In the genomic region with DNA sequence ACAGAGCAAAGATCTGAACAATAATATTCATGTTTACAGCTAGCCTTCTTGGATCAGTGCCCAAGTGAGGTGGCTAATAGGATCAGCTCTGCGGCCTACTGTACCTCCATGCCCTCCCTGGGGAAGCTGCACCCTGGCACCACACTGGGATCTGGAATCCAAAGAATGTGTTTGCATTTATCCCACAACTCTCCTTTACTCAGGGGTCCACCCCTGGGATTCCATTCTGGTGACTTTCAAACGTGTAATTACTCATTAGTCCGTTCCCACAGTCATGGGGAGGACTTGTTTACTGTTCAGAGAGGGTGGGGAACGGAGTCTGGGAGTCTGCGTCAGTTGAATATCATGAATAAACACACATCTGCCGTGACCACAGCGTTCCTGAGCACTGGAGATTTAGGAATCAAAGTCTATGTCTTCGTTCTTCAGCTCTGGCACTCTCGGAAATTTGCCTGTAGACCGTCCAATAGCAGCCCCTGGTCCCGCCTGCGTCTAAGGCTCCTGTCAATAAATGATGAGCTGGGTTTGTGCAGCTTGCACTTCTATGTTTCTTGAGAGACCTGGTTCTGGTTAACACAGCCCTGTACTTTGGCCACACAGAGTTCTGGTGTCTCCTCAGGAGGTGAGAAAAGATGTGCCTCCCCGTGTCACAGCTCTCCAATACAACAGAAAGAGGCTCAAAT, we compare ENCODE assay signal across 9 mouse cellular contexts.
A peak's percentile ranks its signal among the peaks of the same experiment; 100 is the strongest.
DNase-seq lines count a peak whose midpoint lies in the region; ATAC-seq and TF ChIP-seq lines count a peak whose summit lies in the region.
"Had no signal": no experiment of that assay in that cellular context is flagged by ENCODE, and none has a peak within 500 bp of the region (broad histone marks: within the 10 kb centered on the region; RNA-seq: fewer than 3 reads in every experiment).

No protein-coding gene starts in this region.

- no peaks in the 10 kb centered on the region for H3K27me3 ChIP-seq in limb, embryonic 12.5 days
- H3K27me3 ChIP-seq in limb, embryonic 10.5 days (ENCODE audit: low read depth, poor library complexity, severe bottlenecking) = no peaks in the 10 kb centered on the region
- no peaks in the 10 kb centered on the region for H3K27me3 ChIP-seq in kidney, embryonic 14.5 days (ENCODE audit: control insufficient read depth, insufficient read depth, low read length)

- H3K4me3 ChIP-seq in limb, embryonic 12.5 days (replicated peaks) = no peak overlapping the region
- H3K4me3 ChIP-seq in limb, embryonic 10.5 days = no peak overlapping the region
- H3K4me3 ChIP-seq in kidney, embryonic 14.5 days (ENCODE audit: low read length) = no peak overlapping the region
- H3K4me3 ChIP-seq: liver, embryonic 13.5 days had no signal

- H3K9me3 ChIP-seq in limb, embryonic 12.5 days = no peaks in the 10 kb centered on the region
- no peaks in the 10 kb centered on the region for H3K9me3 ChIP-seq in limb, embryonic 10.5 days (replicated peaks)
- H3K9me3 ChIP-seq in kidney, embryonic 14.5 days (ENCODE audit: control insufficient read depth, low read length) = no peaks in the 10 kb centered on the region
- H3K9me3 ChIP-seq: liver, embryonic 13.5 days had no signal

- no peak for TF ChIP-seq POLR2A in brain, embryonic 14.5 days (IDR thresholded peaks at IDR 0.05; ENCODE audit: borderline replicate concordance, extremely low read depth, insufficient read depth, insufficient read length, poor library complexity, severe bottlenecking)

- TF ChIP-seq CTCF in brain, embryonic 14.5 days (IDR thresholded peaks at IDR 0.05; ENCODE audit: borderline replicate concordance, extremely low read depth, insufficient read depth, insufficient read length) = no peak

- peaks cover 24% of the 10 kb centered on the region for H3K4me1 ChIP-seq in limb, embryonic 12.5 days (replicated peaks)
- peaks cover 25% of the 10 kb centered on the region for H3K4me1 ChIP-seq in limb, embryonic 10.5 days
- H3K4me1 ChIP-seq in kidney, embryonic 14.5 days (ENCODE audit: control insufficient read depth, insufficient read depth, low read length) = no peaks in the 10 kb centered on the region; the same call in 1 of the 2 replicates

- no peaks in the 10 kb centered on the region for H3K36me3 ChIP-seq in limb, embryonic 12.5 days
- no peaks in the 10 kb centered on the region for H3K36me3 ChIP-seq in limb, embryonic 10.5 days
- H3K36me3 ChIP-seq in kidney, embryonic 14.5 days (ENCODE audit: control insufficient read depth, insufficient read depth, low read length) = no peaks in the 10 kb centered on the region
- H3K36me3 ChIP-seq: liver, embryonic 13.5 days had no signal

- WGBS in limb, embryonic 12.5 days = 19% methylated on average over 13 of the region's 13 CpGs
- 21% methylated on average over 13 of the region's 13 CpGs for WGBS in limb, embryonic 10.5 days
- 35% methylated on average over 13 of the region's 13 CpGs for WGBS in kidney, embryonic 14.5 days

- ATAC-seq in limb, embryonic 12.5 days (ENCODE audit: insufficient number of reproducible peaks, insufficient read depth, low FRiP score, low TSS enrichment, low read depth) = no peak; the same call in 1 of the 2 replicates
- ATAC-seq in kidney, embryonic 14.5 days (ENCODE audit: low FRiP score, low TSS enrichment) = peak; percentile 6; the same call in 1 of the 2 replicates
- ATAC-seq in granulocyte monocyte progenitor cell, adult 5-6 weeks (replicated peaks; ENCODE audit: poor library complexity, severe bottlenecking) = no peak

- no peak for DNase-seq in limb, embryonic 10.5 days (ENCODE audit: low spot score)
- DNase-seq in brain, embryonic 14.5 days (ENCODE audit: low read depth) = peak; percentile 72
- peak; percentile 11 for DNase-seq in retina, postnatal 7 days (ENCODE audit: low read depth, low spot score)
- DNase-seq in left cerebral cortex, adult 9 months (ENCODE audit: low spot score in 2 of 2) = no peak
- no peak for DNase-seq in left cerebral cortex, adult 8-10 months (ENCODE audit: low spot score in 2 of 2)
- DNase-seq: liver, embryonic 13.5 days had no signal

- H3K27ac ChIP-seq in limb, embryonic 12.5 days = 0 out of 2 replicates have a peak overlapping the region, but pooled peaks have one; percentile 23
- no peak overlapping the region for H3K27ac ChIP-seq in limb, embryonic 10.5 days
- H3K27ac ChIP-seq in kidney, embryonic 14.5 days (ENCODE audit: low read depth, low read length) = no peak overlapping the region
- H3K27ac ChIP-seq: liver, embryonic 13.5 days had no signal

- H3K4me2 ChIP-seq in limb, embryonic 12.5 days = 0 out of 2 replicates have a peak overlapping the region, but pooled peaks have one; percentile 4
- no peak overlapping the region for H3K4me2 ChIP-seq in kidney, embryonic 14.5 days (replicated peaks; ENCODE audit: low read depth, low read length)
- H3K4me2 ChIP-seq: liver, embryonic 13.5 days had no signal

- no peak overlapping the region for H3K9ac ChIP-seq in limb, embryonic 12.5 days (replicated peaks)
- no peak overlapping the region for H3K9ac ChIP-seq in kidney, embryonic 14.5 days (ENCODE audit: low read depth, low read length)
- H3K9ac ChIP-seq: liver, embryonic 13.5 days had no signal

Comparison
In these comparisons a context has a peak if more than half of its experiments do, and no peak if none do; other contexts are left out.
1. DNase-seq: peak in brain, embryonic 14.5 days (single experiment) and retina, postnatal 7 days (single experiment); none in limb, embryonic 10.5 days (single experiment), left cerebral cortex, adult 9 months (0 of 2) and left cerebral cortex, adult 8-10 months (0 of 2).